Mouse (Mus musculus) hindbrain, embryonic 12.5 days (tissue): ENCODE results near the gene Khdc4. TPM values are rescaled to one million over a fixed set of nuclear protein-coding genes. Genes with fewer than 3 reads are reported as not detected.
"Not testable (repeated sequence)": the region's sequence is repeated elsewhere in the genome, so short reads cannot be mapped to it uniquely, and the experiment has no call there.

ENCODE experiments used
- ATAC-seq: fragments of 200-750 bp; cut with Nextera tagmentation; 2 replicates; pipeline ENCODE4 v1.8.0; 2017; ENCODE audit warnings: moderate TSS enrichment; ENCODE audit not compliant: low FRiP score
- H3K27ac ChIP-seq: fragments of 300-500 bp; sonication (generic); 2 replicates; pipeline ENCODE4 v1.5.1; 2016; ENCODE audit warnings: mild to moderate bottlenecking
- H3K27me3 ChIP-seq: fragments of 300-500 bp; sonication (generic); 2 replicates; pipeline ENCODE4 v1.6.1; 2016; ENCODE audit warnings: mild to moderate bottlenecking
- H3K36me3 ChIP-seq: fragments of 300-500 bp; sonication (generic); 2 replicates; pipeline ENCODE4 v1.6.1; 2016; ENCODE audit warnings: mild to moderate bottlenecking
- H3K4me1 ChIP-seq: fragments of 300-500 bp; sonication (generic); 2 replicates; pipeline ENCODE4 v1.6.1; 2016
- H3K4me2 ChIP-seq: fragments of 300-500 bp; sonication (generic); replicated peaks from 2 replicates; pipeline ENCODE4 v1.6.1; 2016; ENCODE audit warnings: mild to moderate bottlenecking
- H3K4me3 ChIP-seq: fragments of 300-500 bp; sonication (generic); 2 replicates; pipeline ENCODE4 v1.5.1; 2016; ENCODE audit warnings: mild to moderate bottlenecking
- H3K9ac ChIP-seq: fragments of 300-500 bp; sonication (generic); 2 replicates; pipeline ENCODE4 v1.6.1; 2016; ENCODE audit warnings: mild to moderate bottlenecking, moderate library complexity
- H3K9me3 ChIP-seq: fragments of 300-500 bp; sonication (generic); replicated peaks from 2 replicates; pipeline ENCODE4 v1.6.1; 2016; ENCODE audit warnings: mild to moderate bottlenecking
- WGBS: fragments of 180-500 bp; shearing (Covaris S2); methylation state at CpG from one replicate; pipeline ENCODE4 v1.1.7; 2016; 5-methylcytosine and 5-hydroxymethylcytosine counted together
- polyA plus RNA-seq: library from polyadenylated mRNA; unstranded; fragments of >200 nt; fragmentation: Nextera tagmentation; extraction: Ambion mirVana; gene quantifications from 2 replicates; pipeline ENCODE4 v1.2.1, GENCODE M21; 2016

Gene Khdc4
- polyA plus RNA-seq, 1 experiment from 2014 or later: 117 TPM

DNA sequence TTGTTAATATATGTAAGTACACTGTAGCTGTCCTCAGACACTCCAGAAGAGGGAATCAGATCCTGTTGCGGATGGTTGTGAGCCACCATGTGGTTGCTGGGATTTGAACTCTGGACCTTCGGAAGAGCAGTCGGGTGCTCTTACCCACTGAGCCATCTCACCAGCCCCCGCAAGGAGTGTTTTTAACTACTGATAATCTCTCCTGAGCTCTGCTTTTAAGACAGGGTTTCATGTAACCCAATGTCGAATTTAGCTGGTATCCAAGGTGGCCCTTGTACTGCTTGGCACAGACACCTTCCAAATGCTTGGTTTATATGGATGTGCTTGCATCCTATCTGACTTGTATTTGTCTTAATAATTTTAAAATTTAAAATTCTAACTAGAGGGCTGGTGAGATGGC, 30.1 kb downstream of the Khdc4 start:
- not testable (repeated sequence) for H3K27ac ChIP-seq, H3K9ac ChIP-seq, ATAC-seq, H3K4me2 ChIP-seq, H3K4me3 ChIP-seq, H3K27me3 ChIP-seq, H3K9me3 ChIP-seq
- WGBS: 91% methylated on average over 5 of the region's 5 CpGs
- H3K36me3 ChIP-seq: peaks cover 44% of the 10 kb centered on the region
- peaks cover 15% of the 10 kb centered on the region for H3K4me1 ChIP-seq

DNA sequence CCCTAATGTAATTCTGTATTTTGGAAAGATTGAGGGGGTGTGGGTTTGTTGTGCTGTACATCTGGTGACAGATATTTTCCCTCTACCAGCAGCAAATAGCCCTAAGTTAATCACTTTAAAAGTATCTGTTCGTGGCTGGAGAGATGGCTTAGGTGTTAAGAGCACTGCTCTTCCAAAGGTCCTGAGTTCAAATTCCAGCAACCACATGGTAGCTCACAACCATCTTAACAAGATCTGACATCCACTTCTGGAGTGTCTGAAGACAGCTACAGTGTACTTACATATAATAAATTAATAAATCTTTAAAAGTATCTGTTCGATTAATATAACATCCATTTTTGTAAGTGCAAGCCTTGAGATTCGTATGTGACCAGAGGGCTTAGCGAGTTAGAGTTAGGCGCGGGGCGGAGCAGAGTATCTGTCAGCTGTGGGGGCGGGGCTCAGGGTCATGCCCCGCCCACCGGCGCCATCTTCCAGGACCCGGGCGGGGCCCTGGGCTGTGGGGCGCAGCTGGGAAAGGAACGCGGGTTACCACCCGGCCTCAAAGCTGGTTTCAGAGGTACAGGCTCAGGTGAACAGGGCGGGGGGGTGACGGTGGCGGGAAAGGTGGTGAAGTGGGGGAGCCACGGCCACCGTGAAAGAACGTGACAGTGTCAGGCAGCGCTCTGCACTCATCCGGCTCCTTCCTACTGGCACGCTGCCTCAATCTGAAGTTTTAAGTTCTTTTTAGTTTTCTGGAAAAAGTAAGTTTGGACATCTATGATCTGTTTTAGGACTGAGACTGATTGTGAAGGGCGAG, 31.0 kb downstream of the Khdc4 start, which contains the start of gene Rit1:
TSS of gene Rit1 (plus strand) at position 440 of the 799 bp plus-strand sequence.
- 3% methylated on average over 27 of the region's 27 CpGs for WGBS
- Histone ChIP-seq H3K27me3 (no peaks in the 10 kb centered on the region), H3K9me3 (no peaks in the 10 kb centered on the region), H3K9ac (peak within 1 kb of the TSS; percentile 79), H3K4me2 (peak within 1 kb of the TSS; percentile 84), H3K4me3 (peak within 1 kb of the TSS; percentile 78), H3K27ac (peak within 1 kb of the TSS; percentile 64), H3K36me3 (peaks cover 43% of the 10 kb centered on the region), H3K4me1 (peaks cover 15% of the 10 kb centered on the region)
- ATAC-seq: peak; percentile 96

DNA sequence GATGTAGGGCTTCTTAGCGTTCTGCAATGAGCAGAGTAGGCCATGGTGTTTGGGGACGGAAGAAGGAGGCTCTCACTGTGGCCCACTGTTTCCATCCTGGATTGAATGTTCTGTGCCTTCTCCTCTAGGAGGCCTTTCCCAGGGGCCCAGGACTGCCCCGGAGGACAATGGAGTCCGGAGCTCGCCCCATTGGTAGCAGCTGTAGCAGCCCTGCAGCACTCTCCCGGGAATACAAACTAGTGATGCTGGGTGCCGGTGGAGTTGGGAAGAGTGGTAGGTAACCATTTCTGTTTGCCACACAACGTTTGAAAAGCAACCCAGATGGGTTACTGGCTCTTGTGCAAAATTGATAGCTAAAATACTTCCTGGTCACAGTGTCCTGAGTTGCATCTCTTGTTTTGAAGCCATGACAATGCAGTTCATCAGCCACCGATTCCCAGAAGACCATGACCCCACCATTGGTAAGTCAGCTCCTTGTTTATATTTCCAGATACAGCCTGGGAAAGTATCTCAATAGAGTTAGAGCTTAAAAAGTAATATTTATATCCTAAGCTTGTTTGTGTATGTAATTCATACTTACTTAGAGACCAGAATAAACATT, 31.7 kb downstream of the Khdc4 start:
- H3K4me3 ChIP-seq: peak overlapping the region; percentile 78
- peak; percentile 77 for ATAC-seq
- H3K36me3 ChIP-seq: peaks cover 45% of the 10 kb centered on the region
- H3K9me3 ChIP-seq: no peaks in the 10 kb centered on the region
- peak overlapping the region; percentile 84 for H3K4me2 ChIP-seq
- peak overlapping the region; percentile 79 for H3K9ac ChIP-seq
- WGBS: 8% methylated on average over 9 of the region's 9 CpGs
- peaks cover 15% of the 10 kb centered on the region for H3K4me1 ChIP-seq
- H3K27me3 ChIP-seq: no peaks in the 10 kb centered on the region
- peak overlapping the region; percentile 64; the same call in 1 of the 2 replicates for H3K27ac ChIP-seq

DNA sequence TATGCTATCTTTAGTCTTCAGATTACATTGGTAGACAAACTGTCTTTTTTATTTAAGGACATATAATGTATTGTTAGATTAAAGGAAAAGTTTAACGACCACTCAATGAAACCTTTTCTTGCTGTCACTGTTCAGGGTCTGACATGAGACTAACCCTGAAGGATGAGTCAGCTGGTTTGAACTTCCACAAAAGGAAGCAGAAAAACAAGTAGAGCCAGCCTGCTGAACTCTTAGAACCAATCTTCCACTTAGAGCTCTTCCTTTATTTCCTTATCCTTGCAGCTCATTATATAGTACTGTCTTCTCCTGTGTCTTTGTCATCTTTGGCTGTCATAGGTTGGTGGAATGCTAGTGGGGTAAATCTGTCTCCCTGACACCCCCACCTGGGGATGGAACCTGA, 32.2 kb downstream of the Khdc4 start:
- no peak for ATAC-seq
- 93% methylated on average over 1 of the region's 1 CpGs for WGBS
- Histone ChIP-seq H3K4me2 (peak overlapping the region; percentile 84), H3K27ac (no peak overlapping the region), H3K4me1 (peaks cover 15% of the 10 kb centered on the region), H3K4me3 (peak overlapping the region; percentile 14), H3K9me3 (no peaks in the 10 kb centered on the region), H3K36me3 (peaks cover 41% of the 10 kb centered on the region), H3K9ac (no peak overlapping the region), H3K27me3 (no peaks in the 10 kb centered on the region)

DNA sequence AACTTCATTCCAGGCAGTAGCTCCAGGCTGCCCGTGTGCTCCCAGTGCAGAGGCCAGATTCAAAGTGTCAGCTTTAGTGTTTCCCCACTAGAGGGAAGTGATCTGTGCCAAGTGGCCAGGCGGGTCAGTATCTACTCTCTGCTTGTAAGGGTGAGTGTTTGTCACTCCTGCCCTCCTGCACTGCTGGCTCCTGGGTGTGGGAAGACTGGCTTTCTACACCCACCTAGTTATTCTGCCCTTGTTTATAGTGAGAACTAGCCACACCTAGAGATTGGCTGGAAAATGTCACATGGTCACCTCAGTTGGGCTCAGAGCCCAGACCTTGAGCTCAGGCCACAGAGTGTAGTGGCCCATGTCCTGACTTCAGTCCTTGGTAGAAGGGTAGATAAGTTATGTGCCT, 33.5 kb downstream of the Khdc4 start:
- H3K4me2 ChIP-seq: 0 out of 2 replicates have a peak overlapping the region, but pooled peaks have one; percentile 11
- ATAC-seq: no peak
- 79% methylated on average over 2 of the region's 2 CpGs for WGBS
- H3K9me3 ChIP-seq: peaks cover 4% of the 10 kb centered on the region
- no peaks in the 10 kb centered on the region for H3K27me3 ChIP-seq
- no peak overlapping the region for H3K27ac ChIP-seq
- peaks cover 15% of the 10 kb centered on the region for H3K4me1 ChIP-seq
- peaks cover 40% of the 10 kb centered on the region for H3K36me3 ChIP-seq
- no peak overlapping the region for H3K9ac ChIP-seq
- no peak overlapping the region for H3K4me3 ChIP-seq

DNA sequence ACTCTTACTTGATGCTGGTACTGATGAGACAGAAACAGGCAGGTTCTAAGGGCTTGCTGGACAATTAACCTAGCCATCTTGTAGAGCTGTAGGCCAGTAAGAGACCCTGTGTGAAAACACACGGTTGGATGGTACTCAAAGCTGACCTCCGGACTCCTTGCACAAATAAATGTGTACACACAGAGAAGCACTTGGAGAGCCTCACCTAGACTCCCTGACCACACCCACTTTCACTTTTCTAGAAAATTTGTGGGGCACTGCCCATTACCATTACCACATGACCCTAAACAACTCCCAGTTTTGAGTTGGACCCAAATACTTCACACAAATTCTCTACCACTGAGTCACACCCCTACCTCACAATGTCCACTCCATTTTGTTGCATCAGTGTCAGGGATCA, 51.0 kb downstream of the Khdc4 start:
- WGBS: 90% methylated on average over 2 of the region's 2 CpGs
- H3K4me2 ChIP-seq: no peak overlapping the region

DNA sequence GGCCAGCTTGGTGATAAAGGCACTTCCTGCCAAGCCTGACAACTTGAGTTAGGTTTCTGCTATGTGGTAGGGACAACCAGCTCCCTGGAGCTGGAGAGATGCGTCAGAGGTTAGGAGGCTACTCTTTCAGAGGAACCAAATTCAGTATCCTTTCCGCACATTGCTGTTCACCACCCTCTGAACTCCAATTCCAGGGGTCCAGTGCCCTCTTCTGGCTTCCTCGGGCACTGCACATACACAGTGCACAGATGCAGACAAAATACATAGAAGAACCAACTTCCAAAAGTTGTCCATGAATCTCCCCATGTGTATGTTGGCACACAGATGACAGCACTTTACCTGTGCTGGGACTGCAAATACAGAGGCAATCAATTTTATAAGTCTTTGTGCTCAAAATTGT, 53.0 kb downstream of the Khdc4 start:
- Histone ChIP-seq H3K27ac (no peak overlapping the region), H3K36me3 (peaks cover 24% of the 10 kb centered on the region), H3K4me1 (no peaks in the 10 kb centered on the region), H3K9ac (no peak overlapping the region), H3K4me2 (no peak overlapping the region), H3K9me3 (no peaks in the 10 kb centered on the region; the same call in 1 of the 2 replicates), H3K27me3 (no peaks in the 10 kb centered on the region), H3K4me3 (no peak overlapping the region)
- no peak for ATAC-seq
- 46% methylated on average over 3 of the region's 3 CpGs for WGBS

More for the DNA sequence above, 51.0 kb downstream of the Khdc4 start:
- Histone ChIP-seq H3K36me3 (peaks cover 26% of the 10 kb centered on the region), H3K4me1 (no peaks in the 10 kb centered on the region), H3K9ac (no peak overlapping the region), H3K27me3 (no peaks in the 10 kb centered on the region), H3K9me3 (no peaks in the 10 kb centered on the region; the same call in 1 of the 2 replicates), H3K27ac (no peak overlapping the region), H3K4me3 (no peak overlapping the region)
- no peak for ATAC-seq

DNA sequence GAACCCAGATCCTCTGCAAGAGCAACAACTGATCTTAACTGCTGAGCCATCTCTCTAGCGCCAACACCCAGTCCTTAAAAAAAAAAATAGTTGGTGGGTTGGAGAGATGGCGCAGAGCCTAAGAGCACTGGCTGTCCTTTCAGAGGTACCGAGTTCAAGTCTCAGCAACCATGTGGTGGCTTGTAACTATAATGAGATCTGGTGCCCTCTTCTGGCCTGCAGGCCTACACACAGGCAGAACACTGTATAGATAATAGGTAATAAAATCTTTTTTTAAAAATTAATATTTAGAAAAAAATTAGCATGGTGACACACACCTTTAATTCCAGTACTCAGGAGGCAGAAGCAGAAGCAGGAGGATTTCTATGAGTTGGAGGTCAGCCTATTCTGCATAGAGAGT, 54.5 kb downstream of the Khdc4 start:
- 96% methylated on average over 3 of the region's 3 CpGs for WGBS
- Histone ChIP-seq H3K27ac (no peak overlapping the region), H3K9ac (no peak overlapping the region), H3K4me3 (no peak overlapping the region), H3K27me3 (no peaks in the 10 kb centered on the region), H3K9me3 (no peaks in the 10 kb centered on the region; the same call in 1 of the 2 replicates), H3K36me3 (peaks cover 37% of the 10 kb centered on the region), H3K4me2 (no peak overlapping the region), H3K4me1 (no peaks in the 10 kb centered on the region)
- ATAC-seq: no peak

DNA sequence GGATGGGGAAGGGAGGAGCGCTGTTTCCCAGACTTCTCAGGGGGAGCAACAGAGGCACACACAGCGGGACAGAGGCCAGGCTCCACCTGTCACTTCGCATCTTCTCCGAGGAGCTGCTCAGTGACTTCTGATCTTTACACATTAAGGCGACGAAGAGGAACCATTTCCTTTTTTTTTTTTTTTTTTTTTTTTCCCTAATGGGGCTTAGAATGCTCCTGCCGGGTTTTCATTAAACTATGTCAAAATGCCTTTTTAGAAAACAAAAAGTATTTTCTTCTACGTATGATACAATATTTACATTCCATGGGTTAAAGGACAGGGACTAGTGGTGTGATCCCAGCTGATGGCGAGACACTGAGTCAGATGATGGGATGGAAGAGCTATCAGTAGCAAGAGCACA, 59.9 kb downstream of the Khdc4 start:
- H3K4me1 ChIP-seq: no peaks in the 10 kb centered on the region
- peaks cover 25% of the 10 kb centered on the region for H3K9me3 ChIP-seq
- H3K9ac ChIP-seq: no peak overlapping the region
- H3K27me3 ChIP-seq: no peaks in the 10 kb centered on the region
- 91% methylated on average over 9 of the region's 9 CpGs for WGBS
- no peak for ATAC-seq
- no peak overlapping the region for H3K4me2 ChIP-seq
- peaks cover 80% of the 10 kb centered on the region for H3K36me3 ChIP-seq
- H3K27ac ChIP-seq: no peak overlapping the region
- H3K4me3 ChIP-seq: no peak overlapping the region

DNA sequence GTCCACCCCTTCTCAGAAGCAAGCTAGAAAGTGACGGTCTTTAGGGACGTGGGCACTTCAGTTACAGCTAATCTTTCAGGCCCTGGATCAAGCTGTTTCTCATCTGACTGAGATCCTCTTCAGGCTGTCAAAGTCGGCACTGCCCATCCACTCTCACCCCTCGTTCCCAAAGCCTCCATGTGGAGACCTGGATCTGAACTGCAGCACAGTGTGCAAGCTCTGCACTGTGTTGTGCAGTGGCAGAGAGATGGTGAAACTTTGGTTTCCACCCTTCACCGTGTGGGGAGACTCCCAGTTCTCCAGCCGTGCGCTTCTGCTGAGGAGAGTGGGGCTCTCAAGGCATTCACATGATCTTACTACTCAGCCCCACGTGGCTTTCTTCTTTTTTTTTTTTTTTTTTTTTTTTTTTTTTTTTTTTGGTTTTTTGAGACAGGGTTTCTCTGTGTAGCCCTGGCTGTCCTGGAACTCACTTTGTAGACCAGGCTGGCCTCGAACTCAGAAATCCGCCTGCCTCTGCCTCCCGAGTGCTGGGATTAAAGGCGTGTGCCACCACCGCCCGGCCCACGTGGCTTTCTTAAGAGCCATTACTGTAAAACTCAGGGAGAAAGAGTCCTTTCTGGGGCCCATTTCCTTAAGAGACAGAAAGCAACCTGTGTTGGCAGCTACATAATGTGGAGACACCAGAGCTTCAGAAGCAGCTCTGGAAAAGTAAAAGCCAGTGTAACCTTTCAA, 60.7 kb downstream of the Khdc4 start:
- Histone ChIP-seq H3K9me3 (peaks cover 25% of the 10 kb centered on the region), H3K9ac (no peak overlapping the region), H3K4me2 (no peak overlapping the region), H3K27me3 (no peaks in the 10 kb centered on the region), H3K4me3 (no peak overlapping the region), H3K36me3 (peaks cover 86% of the 10 kb centered on the region), H3K4me1 (no peaks in the 10 kb centered on the region), H3K27ac (no peak overlapping the region)
- ATAC-seq: no peak
- 93% methylated on average over 14 of the region's 15 CpGs for WGBS

DNA sequence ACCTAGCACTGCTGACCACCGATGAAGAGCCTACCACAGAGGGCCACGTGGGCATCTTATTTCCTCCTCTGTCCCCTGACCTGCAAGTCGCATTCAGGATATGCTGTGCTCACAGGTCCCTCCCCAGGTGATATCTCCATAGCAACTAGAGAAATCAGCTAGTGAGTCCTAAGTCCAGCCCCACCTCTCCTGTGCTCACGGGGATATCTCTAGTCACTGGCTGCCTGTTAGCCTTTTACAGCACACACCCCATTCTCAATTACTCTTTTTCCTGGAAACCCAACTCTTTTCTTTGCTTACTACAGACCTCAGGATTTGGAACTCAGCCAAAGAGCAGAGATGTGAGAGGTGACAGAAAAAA, 61.2 kb downstream of the Khdc4 start:
- H3K27me3 ChIP-seq: no peaks in the 10 kb centered on the region
- peaks cover 25% of the 10 kb centered on the region for H3K9me3 ChIP-seq
- ATAC-seq: no peak
- 91% methylated on average over 4 of the region's 4 CpGs for WGBS
- H3K27ac ChIP-seq: no peak overlapping the region
- no peak overlapping the region for H3K9ac ChIP-seq
- no peak overlapping the region for H3K4me3 ChIP-seq
- peaks cover 86% of the 10 kb centered on the region for H3K36me3 ChIP-seq
- no peaks in the 10 kb centered on the region for H3K4me1 ChIP-seq
- no peak overlapping the region for H3K4me2 ChIP-seq

DNA sequence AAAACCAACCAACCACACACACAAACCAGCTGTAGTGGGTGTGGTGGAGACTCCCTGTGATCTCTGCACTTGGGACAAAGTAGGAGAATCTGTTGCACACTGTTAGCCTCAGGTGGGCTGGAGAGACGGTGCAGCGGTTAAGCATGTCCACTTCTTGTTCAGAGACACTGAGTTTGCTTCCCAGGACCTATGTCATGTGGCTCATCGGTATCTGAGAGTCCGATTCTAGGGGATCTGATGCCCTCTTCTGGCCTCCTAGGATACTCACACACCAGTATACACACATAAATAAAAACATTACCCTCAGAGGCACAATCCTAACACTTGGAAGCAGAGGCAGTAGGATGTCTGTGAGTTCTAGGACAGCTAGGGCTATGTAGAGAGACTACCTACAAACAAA, 68.7 kb downstream of the Khdc4 start:
- WGBS: 82% methylated on average over 4 of the region's 4 CpGs
- Histone ChIP-seq H3K9ac (no peak overlapping the region), H3K4me1 (peaks cover 36% of the 10 kb centered on the region), H3K4me2 (no peak overlapping the region), H3K9me3 (peaks cover 5% of the 10 kb centered on the region; the same call in 1 of the 2 replicates), H3K4me3 (no peak overlapping the region), H3K27me3 (no peaks in the 10 kb centered on the region), H3K36me3 (peaks cover 79% of the 10 kb centered on the region), H3K27ac (no peak overlapping the region)
- no peak for ATAC-seq
